Mouse (Mus musculus): ENCODE measurements around the gene Olfr93.

- TF ChIP-seq CTCF (IDR thresholded peaks at IDR 0.05; ENCODE audit: low read depth) (no peak), EP300 (IDR thresholded peaks at IDR 0.05; ENCODE audit: low read depth) (no peak)
These were observed 39.6 kb upstream of the Olfr93 start, which contains the start of gene Olfr94 for GRCm38 (mm10) chr17:37200894-37201293.
